Comparison of ENCODE assay signal across 8 mouse cellular contexts in the genomic region with DNA sequence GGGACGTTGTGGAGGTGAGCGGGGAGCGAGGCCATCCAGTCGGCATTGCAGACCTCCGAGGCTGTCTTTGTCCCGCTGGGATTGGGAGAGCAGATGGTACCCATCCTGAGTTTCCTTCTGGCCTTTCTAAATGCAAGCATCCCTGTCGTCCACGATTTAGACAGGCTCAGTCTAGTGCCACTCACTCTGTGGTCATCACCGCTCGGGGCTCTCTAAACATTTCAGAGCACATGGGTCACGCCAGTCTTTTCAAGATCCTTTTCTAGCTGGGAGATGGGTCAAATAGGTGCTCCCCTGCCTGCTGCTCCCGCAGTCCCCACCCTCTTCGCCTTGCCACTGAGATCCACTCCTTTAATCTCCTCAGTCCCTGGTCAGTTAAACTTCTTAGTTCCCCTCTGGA. TPM values are rescaled to one million over a fixed set of nuclear protein-coding genes. Genes with fewer than 3 reads are reported as not detected.
A peak's percentile ranks its signal among the peaks of the same experiment; 100 is the strongest.
DNase-seq lines count a peak whose midpoint lies in the region; ATAC-seq and TF ChIP-seq lines count a peak whose summit lies in the region.

No protein-coding gene starts in this region.

- no peak for DNase-seq in layer of hippocampus, adult 2 months (ENCODE audit: low spot score in 2 of 2)
- DNase-seq in layer of hippocampus, adult 11-12 months (ENCODE audit: low spot score) = no peak
- no peak for DNase-seq in liver, embryonic 11.5 days (ENCODE audit: low spot score)
- no peak for DNase-seq in ovary, postnatal 36 days (ENCODE audit: low spot score)
- DNase-seq in right cerebral cortex, postnatal 36 days (ENCODE audit: low spot score in 2 of 2) = no peak
- DNase-seq in c-Kit-positive CD71-positive TER-119-positive erythroid progenitor cells, embryonic 14.5 days (ENCODE audit: low spot score) = no peak

- peaks cover 3% of the 10 kb centered on the region for H3K4me1 ChIP-seq in brown adipose tissue, adult 24 weeks (ENCODE audit: control insufficient read depth, insufficient read depth, insufficient read length, low read length)
- H3K4me1 ChIP-seq in embryonic fibroblast, embryonic 13.5 days (ENCODE audit: control insufficient read depth, insufficient read depth, low read length) = peaks cover 9% of the 10 kb centered on the region; the same call in 1 of the 2 replicates
- H3K4me1 ChIP-seq in liver, embryonic 11.5 days (replicated peaks; ENCODE audit: control insufficient read depth, insufficient read depth, low read length) = 0 out of 2 replicates have a peak, but pooled peaks cover 2% of the 10 kb centered on the region

- peak overlapping the region; percentile 87 for H3K4me2 ChIP-seq in liver, embryonic 11.5 days

- under 1% methylated on average over 13 of the region's 13 CpGs for WGBS in liver, embryonic 11.5 days

- no peaks in the 10 kb centered on the region for H3K27me3 ChIP-seq in liver, embryonic 11.5 days (replicated peaks; ENCODE audit: control insufficient read depth, insufficient read depth, low read length)

- no peaks in the 10 kb centered on the region for H3K36me3 ChIP-seq in liver, embryonic 11.5 days (ENCODE audit: control insufficient read depth, insufficient read depth, low read length)

- no peak overlapping the region for H3K27ac ChIP-seq in layer of hippocampus, adult 2 months
- no peak overlapping the region for H3K27ac ChIP-seq in brown adipose tissue, adult 24 weeks (replicated peaks; ENCODE audit: low read depth, low read length)
- no peak overlapping the region for H3K27ac ChIP-seq in embryonic fibroblast, embryonic 13.5 days (ENCODE audit: insufficient read depth, low read length)
- H3K27ac ChIP-seq in liver, embryonic 11.5 days (ENCODE audit: low read depth, low read length) = peak overlapping the region; percentile 25; the same call in 1 of the 2 replicates

- no peak for ATAC-seq in liver, embryonic 11.5 days (replicated peaks; ENCODE audit: low FRiP score)

- peak overlapping the region; percentile 68 for H3K9ac ChIP-seq in liver, embryonic 11.5 days (ENCODE audit: low read depth, low read length)

- TF ChIP-seq POLR2A in embryonic fibroblast, embryonic 13.5 days (IDR thresholded peaks at IDR 0.05; ENCODE audit: low read depth, low read length) = no peak

- no peaks in the 10 kb centered on the region for H3K9me3 ChIP-seq in liver, embryonic 11.5 days (ENCODE audit: control insufficient read depth, low read length)

- no peak for TF ChIP-seq CTCF in layer of hippocampus, adult 2 months (conservative IDR thresholded peaks at IDR 0.05)
- TF ChIP-seq CTCF in embryonic fibroblast, embryonic 13.5 days (IDR thresholded peaks at IDR 0.05; ENCODE audit: borderline replicate concordance, insufficient read depth, low read length) = no peak

- peak overlapping the region; percentile 90 for H3K4me3 ChIP-seq in layer of hippocampus, adult 2 months
- peak overlapping the region; percentile 65 for H3K4me3 ChIP-seq in brown adipose tissue, adult 24 weeks (ENCODE audit: insufficient read depth, low read depth, low read length)
- peak overlapping the region; percentile 56 for H3K4me3 ChIP-seq in embryonic fibroblast, embryonic 13.5 days (ENCODE audit: insufficient read depth, low read length)
- H3K4me3 ChIP-seq in liver, embryonic 11.5 days (ENCODE audit: low read depth, low read length) = peak overlapping the region; percentile 63

RNA-seq across cellular contexts. Expression of a gene that starts 0.3 kb away (rescaled TPM):
- 10 to 100 TPM; 17.5 to 17.9 TPM for total RNA-seq in layer of hippocampus, adult 2 months (2021)
- 0.20 and 0.38 TPM in 2 replicates for polyA plus RNA-seq in brown adipose tissue, adult 24 weeks (2012; ENCODE audit: insufficient read depth, insufficient read length, missing spikeins)
- polyA plus RNA-seq in embryonic fibroblast, embryonic 13.5 days (2011; ENCODE audit: insufficient read length, low read depth, missing spikeins) = 7.5 and 8.9 TPM in 2 replicates
- 3.5 and 3.8 TPM in 2 replicates for polyA plus RNA-seq in liver, embryonic 11.5 days (2014; fragmentation: Nextera tagmentation; extraction: Ambion mirVana)

RNA-seq across cellular contexts. Expression of a gene that starts 56.3 kb away (rescaled TPM):
- total RNA-seq in layer of hippocampus, adult 2 months (2021) = 1 to 10 TPM; 4.4 to 5.4 TPM
- polyA plus RNA-seq in brown adipose tissue, adult 24 weeks (2012; ENCODE audit: insufficient read depth, insufficient read length, missing spikeins) = 2.6 and 2.7 TPM in 2 replicates
- 253 and 317 TPM in 2 replicates for polyA plus RNA-seq in embryonic fibroblast, embryonic 13.5 days (2011; ENCODE audit: insufficient read length, low read depth, missing spikeins)
- polyA plus RNA-seq in liver, embryonic 11.5 days (2014; fragmentation: Nextera tagmentation; extraction: Ambion mirVana) = 24.3 and 25.9 TPM in 2 replicates
